Mouse (Mus musculus): Measurements from ENCODE around the gene Usp20.

GRCm38 (mm10) chr2:31024618-31025370 lies 42.7 kb downstream of the Usp20 start:
- TF ChIP-seq CTCF (conservative IDR thresholded peaks at IDR 0.05; ENCODE audit: insufficient read depth, insufficient read length, low read depth, low read length), result peak; percentile 82
- no peak for TF ChIP-seq POLR2A (IDR thresholded peaks at IDR 0.05; ENCODE audit: low read depth, low read length)

All from kidney, adult 2 months (tissue).